Mouse (Mus musculus): ENCODE data around the gene Btbd9. TPM values are rescaled to one million over a fixed set of nuclear protein-coding genes. Genes with fewer than 3 reads are reported as not detected.

The Btbd9 gene
- polyA plus RNA-seq, 1 experiment: 21.3 TPM

- H3K4me3 ChIP-seq: no peak overlapping the region
- no peaks in the 10 kb centered on the region for H3K79me2 ChIP-seq (ENCODE audit: control insufficient read depth, insufficient read depth)
- H3K27me3 ChIP-seq (ENCODE audit: control insufficient read depth, insufficient read depth, insufficient read length): no peaks in the 10 kb centered on the region
- TF ChIP-seq CEBPB (IDR thresholded peaks at IDR 0.05; ENCODE audit: insufficient read depth, poor library complexity, severe bottlenecking) (no peak), TCF12 (IDR thresholded peaks at IDR 0.05; ENCODE audit: insufficient read depth, poor library complexity, severe bottlenecking) (no peak), MAX (IDR thresholded peaks at IDR 0.05; ENCODE audit: low read depth) (no peak), MYOD1 (IDR thresholded peaks at IDR 0.05; ENCODE audit: control insufficient read depth in 1 of 3, insufficient read length in 2 of 3, low read depth in 2 of 3) (no peak), USF1 (IDR thresholded peaks at IDR 0.05; ENCODE audit: low read depth) (no peak), POLR2AphosphoS2 (IDR thresholded peaks at IDR 0.05; ENCODE audit: insufficient read length, low read depth) (no peak), MYOG (IDR thresholded peaks at IDR 0.05; ENCODE audit: control insufficient read depth in 1 of 3, insufficient read depth in 1 of 3, insufficient read length in 2 of 3, low read depth in 2 of 3) (no peak), POLR2A (IDR thresholded peaks at IDR 0.05; ENCODE audit: insufficient read length, low read depth) (no peak)
- H3K4me2 ChIP-seq (ENCODE audit: low read depth): no peak overlapping the region
- H3ac ChIP-seq (ENCODE audit: control insufficient read depth, insufficient read length): no peak overlapping the region
- H3K36me3 ChIP-seq (ENCODE audit: control insufficient read depth, insufficient read depth): no peaks in the 10 kb centered on the region
Measured at GRCm38 (mm10) chr17:30428661-30429060, 147.6 kb downstream of the Btbd9 start.

DNA sequence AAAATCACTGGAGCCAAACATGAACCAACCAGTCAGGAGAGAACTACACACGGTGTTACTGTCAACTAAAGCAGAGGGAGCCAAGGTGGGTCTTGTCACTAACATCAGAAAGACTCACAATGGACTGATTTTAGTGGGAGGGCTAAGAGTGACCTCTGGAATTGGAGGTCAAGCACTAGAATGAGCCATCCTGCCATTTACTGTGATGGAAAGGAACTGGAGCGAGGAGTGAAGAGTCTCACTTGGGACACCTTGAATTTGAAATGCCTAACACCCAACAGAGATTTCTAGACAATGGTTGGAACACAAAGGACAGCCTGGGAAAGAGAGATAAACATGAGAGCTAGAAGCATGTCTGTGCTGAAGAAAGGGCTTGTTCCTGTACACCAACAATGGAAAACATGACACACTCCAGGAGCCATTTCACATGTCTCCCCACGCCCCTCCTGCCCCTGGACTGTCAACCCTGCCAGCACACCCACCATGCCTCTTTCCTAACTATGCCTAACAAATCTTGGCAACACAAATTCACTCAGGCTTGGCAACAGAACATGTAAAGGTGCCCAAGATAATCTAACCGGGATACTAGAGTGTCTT lies 152.9 kb downstream of the Btbd9 start:
- no peaks in the 10 kb centered on the region for H3K27me3 ChIP-seq (ENCODE audit: control insufficient read depth, insufficient read depth, insufficient read length)
- H3K4me2 ChIP-seq (ENCODE audit: low read depth): no peak overlapping the region
- no peak overlapping the region for H3K4me3 ChIP-seq
- H3K79me2 ChIP-seq (ENCODE audit: control insufficient read depth, insufficient read depth): no peaks in the 10 kb centered on the region
- H3ac ChIP-seq (ENCODE audit: control insufficient read depth, insufficient read length): no peak overlapping the region
- no peaks in the 10 kb centered on the region for H3K36me3 ChIP-seq (ENCODE audit: control insufficient read depth, insufficient read depth)
- no peak for TF ChIP-seq CEBPB (IDR thresholded peaks at IDR 0.05; ENCODE audit: insufficient read depth, poor library complexity, severe bottlenecking)
- no peak for TF ChIP-seq MYOD1 (IDR thresholded peaks at IDR 0.05; ENCODE audit: control insufficient read depth in 1 of 3, insufficient read length in 2 of 3, low read depth in 2 of 3)
- no peak for TF ChIP-seq POLR2A (IDR thresholded peaks at IDR 0.05; ENCODE audit: insufficient read length, low read depth)
- TF ChIP-seq E2F4 (IDR thresholded peaks at IDR 0.05; ENCODE audit: insufficient read depth): no peak
- TF ChIP-seq TCF12 (IDR thresholded peaks at IDR 0.05; ENCODE audit: insufficient read depth, poor library complexity, severe bottlenecking): no peak
- TF ChIP-seq SRF (IDR thresholded peaks at IDR 0.05; ENCODE audit: control insufficient read depth, insufficient read length, low read depth): no peak
- TF ChIP-seq POLR2AphosphoS2 (IDR thresholded peaks at IDR 0.05; ENCODE audit: insufficient read length, low read depth): no peak
- TF ChIP-seq MYOG (IDR thresholded peaks at IDR 0.05; ENCODE audit: control insufficient read depth in 1 of 3, insufficient read depth in 1 of 3, insufficient read length in 2 of 3, low read depth in 2 of 3): no peak
- no peak for TF ChIP-seq MAX (IDR thresholded peaks at IDR 0.05; ENCODE audit: low read depth)
- TF ChIP-seq USF1 (IDR thresholded peaks at IDR 0.05; ENCODE audit: low read depth): no peak
- no peak for TF ChIP-seq TCF3 (IDR thresholded peaks at IDR 0.05; ENCODE audit: insufficient read length, low read depth)

GRCm38 (mm10) chr17:30422278-30422677 lies 154.0 kb downstream of the Btbd9 start:
- Histone ChIP-seq H3K36me3 (ENCODE audit: control insufficient read depth, insufficient read depth) (no peaks in the 10 kb centered on the region), H3K79me2 (ENCODE audit: control insufficient read depth, insufficient read depth) (no peaks in the 10 kb centered on the region), H3K4me3 (no peak overlapping the region)

GRCm38 (mm10) chr17:30421256-30421655 lies 155.0 kb downstream of the Btbd9 start:
- H3K4me2 ChIP-seq (ENCODE audit: low read depth): no peak overlapping the region
- no peaks in the 10 kb centered on the region for H3K27me3 ChIP-seq (ENCODE audit: control insufficient read depth, insufficient read depth, insufficient read length)
- H3K36me3 ChIP-seq (ENCODE audit: control insufficient read depth, insufficient read depth): no peaks in the 10 kb centered on the region
- no peaks in the 10 kb centered on the region for H3K79me2 ChIP-seq (ENCODE audit: control insufficient read depth, insufficient read depth)
- no peak overlapping the region for H3K4me3 ChIP-seq
- TF ChIP-seq CEBPB (IDR thresholded peaks at IDR 0.05; ENCODE audit: insufficient read depth, poor library complexity, severe bottlenecking) (no peak), REST (IDR thresholded peaks at IDR 0.05; ENCODE audit: insufficient read depth, insufficient read length) (no peak), TCF12 (IDR thresholded peaks at IDR 0.05; ENCODE audit: insufficient read depth, poor library complexity, severe bottlenecking) (no peak), MYOG (IDR thresholded peaks at IDR 0.05; ENCODE audit: control insufficient read depth in 1 of 3, insufficient read depth in 1 of 3, insufficient read length in 2 of 3, low read depth in 2 of 3) (no peak), USF1 (IDR thresholded peaks at IDR 0.05; ENCODE audit: low read depth) (no peak), POLR2A (IDR thresholded peaks at IDR 0.05; ENCODE audit: insufficient read length, low read depth) (no peak), SRF (IDR thresholded peaks at IDR 0.05; ENCODE audit: control insufficient read depth, insufficient read length, low read depth) (no peak), TCF3 (IDR thresholded peaks at IDR 0.05; ENCODE audit: insufficient read length, low read depth) (no peak), E2F4 (IDR thresholded peaks at IDR 0.05; ENCODE audit: insufficient read depth) (no peak), MAX (IDR thresholded peaks at IDR 0.05; ENCODE audit: low read depth) (no peak), MYOD1 (IDR thresholded peaks at IDR 0.05; ENCODE audit: control insufficient read depth in 1 of 3, insufficient read length in 2 of 3, low read depth in 2 of 3) (no peak), POLR2AphosphoS2 (IDR thresholded peaks at IDR 0.05; ENCODE audit: insufficient read length, low read depth) (no peak)
- no peak overlapping the region for H3ac ChIP-seq (ENCODE audit: control insufficient read depth, insufficient read length)

More at GRCm38 (mm10) chr17:30422278-30422677, 154.0 kb downstream of the Btbd9 start:
- no peak for TF ChIP-seq MYOD1 (IDR thresholded peaks at IDR 0.05; ENCODE audit: control insufficient read depth in 1 of 3, insufficient read length in 2 of 3, low read depth in 2 of 3)
- no peak for TF ChIP-seq MAX (IDR thresholded peaks at IDR 0.05; ENCODE audit: low read depth)
- no peak for TF ChIP-seq USF1 (IDR thresholded peaks at IDR 0.05; ENCODE audit: low read depth)
- no peak for TF ChIP-seq SRF (IDR thresholded peaks at IDR 0.05; ENCODE audit: control insufficient read depth, insufficient read length, low read depth)
- no peak for TF ChIP-seq TCF3 (IDR thresholded peaks at IDR 0.05; ENCODE audit: insufficient read length, low read depth)
- TF ChIP-seq POLR2AphosphoS2 (IDR thresholded peaks at IDR 0.05; ENCODE audit: insufficient read length, low read depth): no peak
- TF ChIP-seq REST (IDR thresholded peaks at IDR 0.05; ENCODE audit: insufficient read depth, insufficient read length): no peak
- no peak for TF ChIP-seq MYOG (IDR thresholded peaks at IDR 0.05; ENCODE audit: control insufficient read depth in 1 of 3, insufficient read depth in 1 of 3, insufficient read length in 2 of 3, low read depth in 2 of 3)
- no peak for TF ChIP-seq E2F4 (IDR thresholded peaks at IDR 0.05; ENCODE audit: insufficient read depth)
- TF ChIP-seq POLR2A (IDR thresholded peaks at IDR 0.05; ENCODE audit: insufficient read length, low read depth): no peak
- no peak for TF ChIP-seq CEBPB (IDR thresholded peaks at IDR 0.05; ENCODE audit: insufficient read depth, poor library complexity, severe bottlenecking)
- TF ChIP-seq TCF12 (IDR thresholded peaks at IDR 0.05; ENCODE audit: insufficient read depth, poor library complexity, severe bottlenecking): no peak
- Histone ChIP-seq H3K4me2 (ENCODE audit: low read depth) (no peak overlapping the region), H3ac (ENCODE audit: control insufficient read depth, insufficient read length) (no peak overlapping the region), H3K27me3 (ENCODE audit: control insufficient read depth, insufficient read depth, insufficient read length) (no peaks in the 10 kb centered on the region)
